Mouse (Mus musculus) lung, embryonic 14.5 days (tissue): Measurements from ENCODE around the gene Rreb1. TPM values are rescaled to one million over a fixed set of nuclear protein-coding genes. Genes with fewer than 3 reads are reported as not detected.

Source experiments
- ATAC-seq: fragments of 200-750 bp; cut with Nextera tagmentation; 2 replicates; pipeline ENCODE4 v1.8.0; 2017; ENCODE audit warnings: mild to moderate bottlenecking, moderate TSS enrichment, moderate library complexity; ENCODE audit not compliant: insufficient read depth
- DNase-seq: peaks from one replicate; pipeline ENCODE4 v3.0.0-alpha.2; 2015
- H3K27ac ChIP-seq: fragments of 300-500 bp; sonication (generic); 2 replicates; pipeline ENCODE4 v1.5.1; 2014; ENCODE audit warnings: low read depth, mild to moderate bottlenecking, moderate library complexity
- H3K27me3 ChIP-seq: fragments of 300-500 bp; sonication (generic); 2 replicates; pipeline ENCODE4 v1.6.1; 2014; ENCODE audit warnings: low read length, control low read depth; ENCODE audit not compliant: insufficient read depth
- H3K36me3 ChIP-seq: fragments of 300-500 bp; sonication (generic); 2 replicates; pipeline ENCODE4 v1.6.1; 2014; ENCODE audit warnings: control low read depth; ENCODE audit not compliant: insufficient read depth
- H3K4me1 ChIP-seq: fragments of 300-500 bp; sonication (generic); 2 replicates; pipeline ENCODE4 v1.6.1; 2014; ENCODE audit warnings: antibody characterized with exemption, control low read depth; ENCODE audit not compliant: insufficient read depth
- H3K4me2 ChIP-seq: fragments of 300-500 bp; sonication (generic); 2 replicates; pipeline ENCODE4 v1.6.1; 2014; ENCODE audit warnings: mild to moderate bottlenecking
- H3K4me3 ChIP-seq: fragments of 300-500 bp; sonication (generic); 2 replicates; pipeline ENCODE4 v1.5.1; 2014; ENCODE audit warnings: low read depth, low read length
- H3K9ac ChIP-seq: fragments of 300-500 bp; sonication (generic); 2 replicates; pipeline ENCODE4 v1.6.1; 2014
- H3K9me3 ChIP-seq: fragments of 300-500 bp; sonication (generic); 2 replicates; pipeline ENCODE4 v1.6.1; 2016; ENCODE audit warnings: low read depth, low read length, control low read depth
- CTCF ChIP-seq: IDR thresholded peaks from 2 replicates; pipeline ENCODE4 v1.5.1; 2016; ENCODE audit warnings: antibody characterized with exemption, low read depth
- WGBS: fragments of 180-500 bp; shearing (Covaris S2); extraction: QIAGEN DNeasy Blood & Tissue Kit; methylation state at CpG from one replicate; pipeline ENCODE4 v1.1.7; 2014; 5-methylcytosine and 5-hydroxymethylcytosine counted together
- polyA plus RNA-seq: library from polyadenylated mRNA; unstranded; fragments of >200 nt; fragmentation: Nextera tagmentation; extraction: Ambion mirVana; gene quantifications from 2 replicates; pipeline ENCODE4 v1.2.1, GENCODE M21; 2014

Rreb1 gene
- polyA plus RNA-seq: 22.5 and 23.8 TPM in 2 replicates

GRCm38 (mm10) chr13:37778147-37778593 lies at the start of gene Rreb1:
TSS of gene Rreb1 (plus strand) at chr13:37778400.
- under 1% methylated on average over 37 of the region's 37 CpGs for whole genome bisulfite sequencing
- ATAC-seq: peak; percentile 72
- peak; percentile 68 for DNase-seq
- H3K4me2 ChIP-seq: peak within 1 kb of the TSS; percentile 100
- H3K4me1 ChIP-seq: peaks cover 6% of the 10 kb centered on the region
- no peaks in the 10 kb centered on the region for H3K9me3 ChIP-seq
- peak within 1 kb of the TSS; percentile 10 for H3K27ac ChIP-seq
- H3K36me3 ChIP-seq: no peaks in the 10 kb centered on the region
- peak within 1 kb of the TSS; percentile 58 for H3K4me3 ChIP-seq
- peak within 1 kb of the TSS; percentile 64 for H3K9ac ChIP-seq
- peak; percentile 14; the same call in 1 of the 2 replicates for TF ChIP-seq CTCF
- no peaks in the 10 kb centered on the region for H3K27me3 ChIP-seq

GRCm38 (mm10) chr13:37728551-37728950 lies 49.6 kb upstream of the Rreb1 start:
- Histone ChIP-seq H3K4me3 (no peak overlapping the region), H3K9me3 (no peaks in the 10 kb centered on the region), H3K27me3 (no peaks in the 10 kb centered on the region), H3K36me3 (no peaks in the 10 kb centered on the region), H3K4me2 (no peak overlapping the region), H3K9ac (no peak overlapping the region), H3K4me1 (no peaks in the 10 kb centered on the region; the same call in 1 of the 2 replicates), H3K27ac (no peak overlapping the region)
- TF ChIP-seq CTCF: no peak
- ATAC-seq (no peak), DNase-seq (no peak)
- 65% methylated on average over 7 of the region's 7 CpGs for WGBS

- no peaks in the 10 kb centered on the region; the same call in 1 of the 2 replicates for H3K4me1 ChIP-seq
- peak overlapping the region; percentile 33; the same call in 1 of the 2 replicates for H3K27ac ChIP-seq
- H3K36me3 ChIP-seq: no peaks in the 10 kb centered on the region
- 32% methylated on average over 12 of the region's 12 CpGs for WGBS
- H3K27me3 ChIP-seq: no peaks in the 10 kb centered on the region
- no peak overlapping the region for H3K9ac ChIP-seq
- H3K4me2 ChIP-seq: no peak overlapping the region
- TF ChIP-seq CTCF: no peak
- no peak for ATAC-seq
- DNase-seq: peak; percentile 57
- H3K4me3 ChIP-seq: no peak overlapping the region
- no peaks in the 10 kb centered on the region for H3K9me3 ChIP-seq
Observed at GRCm38 (mm10) chr13:37731914-37732693, 46.1 kb upstream of the Rreb1 start.

GRCm38 (mm10) chr13:37734501-37734900 lies 43.7 kb upstream of the Rreb1 start:
- H3K4me1 ChIP-seq: no peaks in the 10 kb centered on the region; the same call in 1 of the 2 replicates
- H3K27me3 ChIP-seq: no peaks in the 10 kb centered on the region
- no peaks in the 10 kb centered on the region for H3K9me3 ChIP-seq
- TF ChIP-seq CTCF: no peak
- H3K36me3 ChIP-seq: no peaks in the 10 kb centered on the region
- WGBS: 88% methylated on average over 11 of the region's 11 CpGs
- no peak overlapping the region for H3K27ac ChIP-seq
- no peak overlapping the region for H3K4me3 ChIP-seq
- no peak overlapping the region for H3K4me2 ChIP-seq
- H3K9ac ChIP-seq: no peak overlapping the region
- ATAC-seq (no peak), DNase-seq (no peak)

GRCm38 (mm10) chr13:37740111-37740510 lies 38.1 kb upstream of the Rreb1 start:
- DNase-seq (no peak), ATAC-seq (no peak)
- H3K4me3 ChIP-seq: no peak overlapping the region
- no peak for TF ChIP-seq CTCF
- no peak overlapping the region for H3K27ac ChIP-seq
- H3K27me3 ChIP-seq: no peaks in the 10 kb centered on the region
- H3K9me3 ChIP-seq: no peaks in the 10 kb centered on the region
- 76% methylated on average over 5 of the region's 5 CpGs for WGBS
- H3K4me1 ChIP-seq: peaks cover 4% of the 10 kb centered on the region; the same call in 1 of the 2 replicates
- no peak overlapping the region for H3K9ac ChIP-seq
- H3K36me3 ChIP-seq: no peaks in the 10 kb centered on the region
- H3K4me2 ChIP-seq: no peak overlapping the region

GRCm38 (mm10) chr13:37740752-37741151 lies 37.4 kb upstream of the Rreb1 start:
- ATAC-seq (no peak), DNase-seq (no peak)
- peaks cover 4% of the 10 kb centered on the region; the same call in 1 of the 2 replicates for H3K4me1 ChIP-seq
- no peak for TF ChIP-seq CTCF
- 0 out of 2 replicates have a peak overlapping the region, but pooled peaks have one; percentile 42 for H3K27ac ChIP-seq
- H3K9ac ChIP-seq: no peak overlapping the region
- H3K9me3 ChIP-seq: no peaks in the 10 kb centered on the region
- H3K4me2 ChIP-seq: no peak overlapping the region
- no peak overlapping the region for H3K4me3 ChIP-seq
- no peaks in the 10 kb centered on the region for H3K27me3 ChIP-seq
- no peaks in the 10 kb centered on the region for H3K36me3 ChIP-seq
- WGBS: 16% methylated on average over 5 of the region's 5 CpGs

- Histone ChIP-seq H3K27me3 (no peaks in the 10 kb centered on the region), H3K4me3 (no peak overlapping the region), H3K27ac (no peak overlapping the region), H3K4me1 (peaks cover 4% of the 10 kb centered on the region; the same call in 1 of the 2 replicates), H3K9ac (no peak overlapping the region), H3K4me2 (no peak overlapping the region), H3K9me3 (no peaks in the 10 kb centered on the region), H3K36me3 (no peaks in the 10 kb centered on the region)
- ATAC-seq (no peak), DNase-seq (no peak)
- 78% methylated on average over 4 of the region's 4 CpGs for WGBS
- no peak for TF ChIP-seq CTCF
Observed at GRCm38 (mm10) chr13:37742248-37742647, 36.0 kb upstream of the Rreb1 start.
